Mouse (Mus musculus) small intestine, adult 2 months (tissue): ENCODE data around the gene Hist1h2an. TPM values are rescaled to one million over a fixed set of nuclear protein-coding genes. Genes with fewer than 3 reads are reported as not detected.
A peak's percentile ranks its signal among the peaks of the same experiment; 100 is the strongest.
"Not testable (repeated sequence)": the region's sequence is repeated elsewhere in the genome, so short reads cannot be mapped to it uniquely, and the experiment has no call there.

ENCODE experiments used
- H3K27ac ChIP-seq: fragments of 200-500 bp; 2 replicates; pipeline ENCODE4 v1.5.1; 2012; ENCODE audit warnings: low read depth, low read length, control low read depth, inconsistent platforms; ENCODE audit not compliant: insufficient read depth
- H3K27me3 ChIP-seq: fragments of 200-500 bp; 2 replicates; pipeline ENCODE4 v1.6.1; 2012; ENCODE audit warnings: mild to moderate bottlenecking, moderate library complexity, low read length, inconsistent platforms; ENCODE audit not compliant: control insufficient read depth, insufficient read depth
- H3K36me3 ChIP-seq: fragments of 200-500 bp; 2 replicates; pipeline ENCODE4 v1.6.1; 2012; ENCODE audit warnings: mild to moderate bottlenecking, low read length, control low read depth, inconsistent platforms; ENCODE audit not compliant: control insufficient read depth, insufficient read depth
- H3K4me1 ChIP-seq: fragments of 200-500 bp; 2 replicates; pipeline ENCODE4 v1.6.1; 2012; ENCODE audit warnings: low read length, inconsistent platforms, mixed read lengths; ENCODE audit not compliant: control insufficient read depth, insufficient read depth, insufficient read length
- H3K4me3 ChIP-seq: fragments of 200-500 bp; 2 replicates; pipeline ENCODE4 v1.5.1; 2012; ENCODE audit warnings: low read depth, mild to moderate bottlenecking, control low read depth, inconsistent platforms, low read length, moderate library complexity
- CTCF ChIP-seq: fragments of 200-500 bp; IDR thresholded peaks from 2 replicates; pipeline ENCODE4 v1.5.1; 2012; ENCODE audit warnings: low read depth, mild to moderate bottlenecking, control low read depth, inconsistent platforms, low read length, moderate library complexity, mixed read lengths; ENCODE audit not compliant: insufficient replicate concordance, insufficient read length; ENCODE audit errors: extremely low read depth
- POLR2A ChIP-seq: fragments of 200-500 bp; IDR thresholded peaks from 2 replicates; pipeline ENCODE4 v1.6.1; 2012; ENCODE audit warnings: low read depth, mild to moderate bottlenecking, control low read depth, inconsistent platforms, low read length, moderate library complexity
- WGBS: fragments of 180-500 bp; shearing (Covaris S2); methylation state at CpG from one replicate; pipeline ENCODE4 v1.1.7; 2018; 5-methylcytosine and 5-hydroxymethylcytosine counted together
- polyA plus RNA-seq: library from polyadenylated mRNA; depleted of rRNA; stranded (reverse); fragments of >200 nt; gene quantifications from 2 replicates; pipeline ENCODE4 v1.2.3, GENCODE M21; 2012

Hist1h2an gene
- polyA plus RNA-seq, 1 experiment, result 67.8 TPM

GRCm38 (mm10) chr13:21784311-21784710, 2.7 kb downstream of the Hist1h2an start:
- WGBS, result 69% methylated on average over 6 of the region's 6 CpGs
- no peaks in the 10 kb centered on the region for H3K27me3 ChIP-seq
- no peaks in the 10 kb centered on the region for H3K36me3 ChIP-seq
- 0 out of 2 replicates have a peak, but pooled peaks cover 2% of the 10 kb centered on the region for H3K4me1 ChIP-seq
- H3K4me3 ChIP-seq, result no peak overlapping the region
- no peak overlapping the region for H3K27ac ChIP-seq
- TF ChIP-seq POLR2A (no peak), CTCF (no peak)

GRCm38 (mm10) chr13:21783734-21784161, 3.3 kb downstream of the Hist1h2an start:
- no peak for TF ChIP-seq POLR2A
- TF ChIP-seq CTCF, result no peak
- Histone ChIP-seq H3K27me3 (no peaks in the 10 kb centered on the region), H3K27ac (peak overlapping the region; percentile 20; the same call in 1 of the 2 replicates), H3K4me3 (no peak overlapping the region), H3K36me3 (no peaks in the 10 kb centered on the region), H3K4me1 (0 out of 2 replicates have a peak, but pooled peaks cover 2% of the 10 kb centered on the region)
- WGBS, result 2% methylated on average over 9 of the region's 9 CpGs

- H3K4me1 ChIP-seq, result 0 out of 2 replicates have a peak, but pooled peaks cover 2% of the 10 kb centered on the region
- H3K27ac ChIP-seq, result peak within 1 kb of the TSS; percentile 64
- no peaks in the 10 kb centered on the region for H3K27me3 ChIP-seq
- TF ChIP-seq POLR2A (no peak), CTCF (no peak)
- no peaks in the 10 kb centered on the region for H3K36me3 ChIP-seq
- peak within 1 kb of the TSS; percentile 57 for H3K4me3 ChIP-seq
- WGBS, result under 1% methylated on average over 16 of the region's 20 CpGs
Measured at GRCm38 (mm10) chr13:21783255-21783617, 3.8 kb downstream of the Hist1h2an start, which contains the start of gene Hist1h3i. Gene Hist1h3i, minus strand, starts transcription at chr13:21783370.

DNA sequence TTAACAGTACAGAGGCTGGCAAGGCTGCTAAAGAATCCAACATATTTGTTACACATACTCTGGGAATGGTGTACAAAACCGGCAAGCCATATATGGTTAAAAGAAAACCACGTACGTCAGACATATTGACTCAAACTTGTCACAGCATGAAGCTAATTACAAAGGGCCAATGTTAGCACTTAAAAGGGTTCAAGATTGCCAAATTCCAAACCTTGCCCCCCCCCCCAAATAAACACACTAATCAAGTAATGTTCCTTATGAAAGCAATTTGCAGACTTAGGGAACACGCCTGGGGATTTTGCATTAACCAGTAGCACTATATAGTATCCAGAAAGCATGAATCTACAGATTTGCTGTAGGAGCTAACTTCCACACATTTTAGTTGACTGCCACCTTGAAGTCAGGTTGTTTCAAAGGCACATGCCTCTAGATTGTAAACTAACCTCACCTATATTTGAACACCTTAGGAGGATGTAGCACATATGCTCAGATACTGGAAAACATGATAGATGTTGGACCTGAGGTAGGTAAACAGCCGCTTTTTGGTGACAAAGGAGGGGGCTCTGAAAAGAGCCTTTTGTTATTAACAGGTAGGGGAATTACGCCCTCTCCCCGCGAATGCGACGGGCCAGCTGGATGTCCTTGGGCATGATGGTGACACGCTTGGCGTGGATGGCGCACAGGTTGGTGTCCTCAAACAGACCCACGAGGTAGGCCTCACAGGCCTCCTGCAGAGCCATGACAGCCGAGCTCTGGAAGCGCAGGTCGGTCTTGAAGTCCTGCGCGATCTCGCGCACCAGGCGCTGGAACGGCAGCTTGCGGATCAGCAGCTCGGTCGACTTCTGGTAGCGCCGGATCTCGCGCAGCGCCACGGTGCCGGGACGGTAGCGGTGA, 4.4 kb downstream of the Hist1h2an start:
- TF ChIP-seq POLR2A, result peak; percentile 43
- H3K27ac ChIP-seq, result peak overlapping the region; percentile 64
- H3K27me3 ChIP-seq, H3K36me3 ChIP-seq, H3K4me1 ChIP-seq: not testable (repeated sequence)
- peak overlapping the region; percentile 57 for H3K4me3 ChIP-seq
- WGBS, result under 1% methylated on average over 21 of the region's 35 CpGs

GRCm38 (mm10) chr13:21781639-21782038, 5.4 kb downstream of the Hist1h2an start:
- Histone ChIP-seq H3K27me3 (no peaks in the 10 kb centered on the region), H3K36me3 (no peaks in the 10 kb centered on the region), H3K27ac (no peak overlapping the region), H3K4me1 (peaks cover 2% of the 10 kb centered on the region; the same call in 1 of the 2 replicates), H3K4me3 (no peak overlapping the region)
- TF ChIP-seq CTCF (no peak), POLR2A (no peak)
- 85% methylated on average over 1 of the region's 1 CpGs for WGBS

GRCm38 (mm10) chr13:21781021-21781555, 5.9 kb downstream of the Hist1h2an start:
- no peaks in the 10 kb centered on the region for H3K27me3 ChIP-seq
- TF ChIP-seq CTCF (no peak), POLR2A (no peak)
- WGBS, result 53% methylated on average over 6 of the region's 6 CpGs
- H3K4me1 ChIP-seq, result peaks cover 2% of the 10 kb centered on the region; the same call in 1 of the 2 replicates
- no peaks in the 10 kb centered on the region for H3K36me3 ChIP-seq
- H3K27ac ChIP-seq, result no peak overlapping the region
- H3K4me3 ChIP-seq, result no peak overlapping the region

DNA sequence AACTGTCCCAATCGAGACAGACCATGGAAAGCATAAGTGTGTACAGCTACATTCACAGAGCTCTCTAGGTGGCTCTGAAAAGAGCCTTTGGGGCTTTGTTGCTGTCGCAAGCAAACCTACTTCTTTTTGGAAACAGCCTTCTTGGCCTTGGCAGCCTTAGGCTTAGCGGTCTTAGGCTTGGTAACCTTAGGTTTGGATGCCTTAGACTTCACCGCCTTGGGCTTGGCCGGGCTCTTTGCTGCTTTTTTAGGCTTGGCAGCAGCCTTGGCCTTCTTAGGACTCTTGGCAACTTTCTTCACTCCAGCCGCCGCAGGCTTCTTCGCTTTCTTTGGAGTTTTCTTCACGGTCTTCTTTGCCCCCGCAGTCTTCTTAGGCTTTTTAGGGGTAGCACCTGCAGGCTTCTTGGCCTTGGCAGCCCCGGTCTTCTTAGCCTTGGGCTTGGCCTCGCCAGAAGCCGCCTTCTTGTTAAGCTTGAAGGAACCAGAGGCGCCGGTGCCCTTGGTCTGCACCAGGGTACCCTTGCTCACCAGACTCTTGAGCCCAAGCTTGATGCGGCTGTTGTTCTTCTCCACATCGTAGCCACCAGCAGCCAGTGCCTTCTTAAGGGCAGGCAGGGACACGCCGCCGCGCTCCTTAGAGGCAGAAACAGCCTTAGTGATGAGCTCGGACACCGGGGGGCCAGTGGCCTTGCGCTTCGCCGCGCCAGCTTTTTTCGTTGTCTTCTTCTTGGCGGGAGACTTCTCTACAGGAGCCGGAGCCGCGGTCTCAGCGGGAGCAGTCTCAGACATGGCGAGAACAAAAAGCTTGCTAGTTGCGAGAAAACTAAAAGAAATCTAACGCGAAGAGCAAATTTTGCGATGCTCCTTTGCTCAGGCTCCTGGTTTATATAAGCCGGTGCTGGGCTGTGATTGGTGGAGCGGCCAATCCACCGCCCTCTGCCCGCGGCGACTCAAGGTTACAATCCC, 7.0 kb downstream of the Hist1h2an start, which contains the start of gene Hist1h1b:
Hist1h1b (minus strand) TSS at position 859 of the 965 bp plus-strand sequence.
- Histone ChIP-seq H3K4me1 (peaks cover 2% of the 10 kb centered on the region; the same call in 1 of the 2 replicates), H3K4me3 (peak within 1 kb of the TSS; percentile 67), H3K27ac (peak within 1 kb of the TSS; percentile 71), H3K36me3 (no peaks in the 10 kb centered on the region), H3K27me3 (no peaks in the 10 kb centered on the region)
- under 1% methylated on average over 44 of the region's 44 CpGs for WGBS
- TF ChIP-seq CTCF (no peak), POLR2A (no peak; the same call in none of the 2 replicates)
